Mouse (Mus musculus) heart, postnatal 0 days (tissue): ENCODE measurements at regions not wholly inside any gene's neighbourhood (a gene's known extent, or its start where the extent isn't known, plus 50 kb on each side); places are given as distances from the start of the nearest gene placed in this dataset.
A peak's percentile ranks its signal among the peaks of the same experiment; 100 is the strongest.

Experiments used
- ATAC-seq: fragments of 200-750 bp; cut with Nextera tagmentation; 2 replicates; pipeline ENCODE4 v1.8.0; 2017; ENCODE audit warnings: low read depth, moderate number of reproducible peaks, moderate library complexity; ENCODE audit not compliant: insufficient read depth
- DNase-seq: peaks from one replicate; pipeline ENCODE4 v3.0.0-alpha.2; 2016; ENCODE audit warnings: low spot score
- H3K27ac ChIP-seq: fragments of 300-500 bp; sonication (generic); 2 replicates; pipeline ENCODE4 v1.5.1; 2014; ENCODE audit warnings: low read depth, mild to moderate bottlenecking
- H3K27me3 ChIP-seq: fragments of 300-500 bp; sonication (generic); 2 replicates; pipeline ENCODE4 v1.6.1; 2014; ENCODE audit warnings: low read length, mixed read lengths; ENCODE audit not compliant: control insufficient read depth, insufficient read depth
- H3K36me3 ChIP-seq: fragments of 300-500 bp; sonication (generic); replicated peaks from 2 replicates; pipeline ENCODE4 v1.6.1; 2014; ENCODE audit warnings: low read length, mixed read lengths; ENCODE audit not compliant: control insufficient read depth, insufficient read depth
- H3K4me1 ChIP-seq: fragments of 300-500 bp; sonication (generic); 2 replicates; pipeline ENCODE4 v1.6.1; 2014; ENCODE audit warnings: antibody characterized with exemption; ENCODE audit not compliant: control insufficient read depth, insufficient read depth
- H3K4me2 ChIP-seq: fragments of 300-500 bp; sonication (generic); 2 replicates; pipeline ENCODE4 v1.6.1; 2014; ENCODE audit warnings: low read depth, mild to moderate bottlenecking, low read length, moderate library complexity
- H3K4me3 ChIP-seq: fragments of 300-500 bp; sonication (generic); 2 replicates; pipeline ENCODE4 v1.5.1; 2014; ENCODE audit warnings: low read depth, low read length
- H3K9ac ChIP-seq: fragments of 300-500 bp; sonication (generic); replicated peaks from 2 replicates; pipeline ENCODE4 v1.6.1; 2014; ENCODE audit warnings: low read depth, low read length, mixed read lengths
- H3K9me3 ChIP-seq: fragments of 300-500 bp; sonication (generic); replicated peaks from 2 replicates; pipeline ENCODE4 v1.6.1; 2016; ENCODE audit warnings: low read length; ENCODE audit not compliant: control insufficient read depth
- CTCF ChIP-seq: IDR thresholded peaks from 2 replicates; pipeline ENCODE4 v1.5.1; 2016; ENCODE audit warnings: antibody characterized with exemption, control low read depth, low read depth
- EP300 ChIP-seq: IDR thresholded peaks from 2 replicates; pipeline ENCODE4 v1.6.1; 2016; ENCODE audit warnings: antibody characterized with exemption, low read depth
- WGBS: fragments of 180-500 bp; shearing (Covaris S2); extraction: QIAGEN DNeasy Blood & Tissue Kit; methylation state at CpG from one replicate; pipeline ENCODE4 v1.1.7; 2014; 5-methylcytosine and 5-hydroxymethylcytosine counted together

GRCm38 (mm10) chr12:16013861-16014630, 197.3 kb upstream of the Trib2 start:
- DNase-seq (no peak), ATAC-seq (no peak)
- Histone ChIP-seq H3K27ac (no peak overlapping the region), H3K4me3 (no peak overlapping the region), H3K4me2 (no peak overlapping the region), H3K9me3 (no peaks in the 10 kb centered on the region), H3K9ac (no peak overlapping the region), H3K36me3 (no peaks in the 10 kb centered on the region), H3K4me1 (peaks cover 33% of the 10 kb centered on the region), H3K27me3 (no peaks in the 10 kb centered on the region)
- 83% methylated on average over 6 of the region's 6 CpGs for WGBS
- TF ChIP-seq CTCF (no peak; the same call in 1 of the 2 replicates), EP300 (no peak)

DNA sequence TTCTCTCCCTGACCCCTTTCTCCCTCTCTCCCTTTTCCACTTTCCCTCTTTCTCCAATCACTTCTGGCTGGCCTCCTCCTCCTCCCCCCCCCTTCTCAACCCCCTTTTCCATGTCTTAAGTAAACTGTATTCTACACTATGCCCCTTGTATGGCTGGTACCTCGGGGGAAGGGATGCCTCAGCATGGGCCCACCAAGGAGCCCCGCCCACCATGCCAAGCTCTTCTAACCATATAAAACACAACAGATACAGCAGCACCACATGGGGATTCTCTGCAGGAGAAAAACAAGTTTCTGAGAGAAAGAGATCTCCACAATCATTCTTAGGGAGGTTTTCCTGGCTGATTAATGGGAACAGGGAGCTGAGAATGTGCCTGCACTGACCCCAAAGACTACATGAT, 196.6 kb upstream of the Trib2 start:
- DNase-seq (no peak), ATAC-seq (no peak)
- H3K36me3 ChIP-seq, result no peaks in the 10 kb centered on the region
- H3K4me1 ChIP-seq, result peaks cover 40% of the 10 kb centered on the region
- H3K4me2 ChIP-seq, result no peak overlapping the region
- no peak for TF ChIP-seq EP300
- no peak for TF ChIP-seq CTCF
- H3K4me3 ChIP-seq, result no peak overlapping the region
- H3K27me3 ChIP-seq, result no peaks in the 10 kb centered on the region
- H3K9me3 ChIP-seq, result no peaks in the 10 kb centered on the region
- 93% methylated on average over 2 of the region's 2 CpGs for WGBS
- H3K27ac ChIP-seq, result no peak overlapping the region
- no peak overlapping the region for H3K9ac ChIP-seq

- peaks cover 47% of the 10 kb centered on the region for H3K4me1 ChIP-seq
- DNase-seq, result no peak
- H3K27ac ChIP-seq, result no peak overlapping the region
- no peak overlapping the region for H3K9ac ChIP-seq
- H3K4me3 ChIP-seq, result no peak overlapping the region
- H3K36me3 ChIP-seq, result no peaks in the 10 kb centered on the region
- H3K4me2 ChIP-seq, result no peak overlapping the region
- no peak for ATAC-seq
- H3K9me3 ChIP-seq, result no peaks in the 10 kb centered on the region
- no peaks in the 10 kb centered on the region for H3K27me3 ChIP-seq
- TF ChIP-seq EP300, result no peak
- no peak for TF ChIP-seq CTCF
- 83% methylated on average over 4 of the region's 4 CpGs for WGBS
These were observed 195.4 kb upstream of the Trib2 start for GRCm38 (mm10) chr12:16012081-16012480.

GRCm38 (mm10) chr12:16009822-16010620, 193.3 kb upstream of the Trib2 start:
- no peak overlapping the region for H3K4me3 ChIP-seq
- peak overlapping the region; percentile 78 for H3K27ac ChIP-seq
- H3K9ac ChIP-seq, result no peak overlapping the region
- ATAC-seq (no peak), DNase-seq (peak; percentile 15)
- H3K9me3 ChIP-seq, result no peaks in the 10 kb centered on the region
- peaks cover 54% of the 10 kb centered on the region for H3K4me1 ChIP-seq
- no peak overlapping the region for H3K4me2 ChIP-seq
- no peaks in the 10 kb centered on the region for H3K27me3 ChIP-seq
- no peak for TF ChIP-seq CTCF
- no peak for TF ChIP-seq EP300
- H3K36me3 ChIP-seq, result no peaks in the 10 kb centered on the region
- 62% methylated on average over 10 of the region's 10 CpGs for WGBS

DNA sequence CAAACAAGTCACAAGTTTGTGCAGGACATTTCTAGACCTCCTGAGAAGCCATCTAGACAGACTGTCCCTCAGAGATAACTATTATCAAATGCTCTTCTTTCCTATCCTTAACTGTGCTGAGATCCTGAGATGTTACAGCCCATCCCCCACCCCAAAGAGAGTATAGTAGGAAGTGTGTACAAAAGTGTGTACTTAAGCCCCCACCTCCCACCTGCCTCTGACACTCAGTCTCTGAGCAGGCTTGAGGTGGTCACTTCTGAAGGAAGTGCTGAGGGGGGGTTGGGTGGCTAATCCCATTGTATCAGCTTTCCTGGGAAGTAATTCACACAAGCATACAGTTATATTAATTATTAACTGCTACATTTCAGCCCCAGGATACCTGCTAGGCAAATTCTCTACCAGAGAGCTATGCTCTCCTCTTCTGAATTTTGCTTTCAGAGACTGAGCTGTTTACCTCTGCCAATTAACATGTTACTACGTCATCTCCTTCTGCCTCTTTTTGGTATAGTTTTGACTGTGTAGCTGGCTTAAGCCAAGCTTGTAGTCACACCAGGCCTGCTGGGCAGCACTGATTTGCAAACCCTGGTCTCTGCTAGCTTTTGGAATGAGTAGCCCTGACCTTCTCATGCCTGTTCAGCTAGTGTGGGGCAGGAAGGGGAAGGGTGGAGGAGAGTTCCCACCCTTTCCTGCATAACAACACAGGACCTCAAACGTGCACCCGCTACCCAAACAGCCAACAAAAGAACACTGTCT, 192.2 kb upstream of the Trib2 start:
- Histone ChIP-seq H3K9ac (no peak overlapping the region), H3K4me3 (no peak overlapping the region), H3K36me3 (no peaks in the 10 kb centered on the region), H3K27me3 (no peaks in the 10 kb centered on the region), H3K4me2 (no peak overlapping the region), H3K9me3 (no peaks in the 10 kb centered on the region), H3K27ac (peak overlapping the region; percentile 78), H3K4me1 (peaks cover 48% of the 10 kb centered on the region)
- no peak for TF ChIP-seq CTCF
- peak; percentile 82 for TF ChIP-seq EP300
- ATAC-seq (peak; percentile 80), DNase-seq (peak; percentile 73)
- WGBS, result 44% methylated on average over 3 of the region's 3 CpGs
